Mouse (Mus musculus) neural tube, embryonic 11.5 days (tissue): ENCODE measurements around the gene Myo16. TPM values are rescaled to one million over a fixed set of nuclear protein-coding genes. Genes with fewer than 3 reads are reported as not detected.

Source experiments
- ATAC-seq: fragments of 200-750 bp; cut with Nextera tagmentation; 2 replicates; pipeline ENCODE4 v1.8.0; 2017; ENCODE audit warnings: moderate number of reproducible peaks, mild to moderate bottlenecking, moderate TSS enrichment, moderate library complexity; ENCODE audit not compliant: insufficient read depth, low FRiP score, low TSS enrichment
- DNase-seq: peaks from one replicate; pipeline ENCODE4 v3.0.0-alpha.2; 2015; ENCODE audit warnings: low spot score
- H3K27ac ChIP-seq: fragments of 300-500 bp; sonication (generic); 2 replicates; pipeline ENCODE4 v1.5.1; 2014; ENCODE audit warnings: low read depth, mild to moderate bottlenecking, low read length
- H3K27me3 ChIP-seq: fragments of 300-500 bp; sonication (generic); 2 replicates; pipeline ENCODE4 v1.6.1; 2014; ENCODE audit warnings: mild to moderate bottlenecking, low read length, mixed read lengths; ENCODE audit not compliant: control insufficient read depth, insufficient read depth
- H3K36me3 ChIP-seq: fragments of 300-500 bp; sonication (generic); 2 replicates; pipeline ENCODE4 v1.6.1; 2014; ENCODE audit warnings: mild to moderate bottlenecking, low read length, moderate library complexity, mixed read lengths; ENCODE audit not compliant: control insufficient read depth, insufficient read depth
- H3K4me1 ChIP-seq: fragments of 300-500 bp; sonication (generic); 2 replicates; pipeline ENCODE4 v1.6.1; 2014; ENCODE audit warnings: low read length, mixed read lengths; ENCODE audit not compliant: control insufficient read depth, insufficient read depth
- H3K4me2 ChIP-seq: fragments of 300-500 bp; sonication (generic); 2 replicates; pipeline ENCODE4 v1.6.1; 2014; ENCODE audit warnings: low read depth, mild to moderate bottlenecking, moderate library complexity
- H3K4me3 ChIP-seq: fragments of 300-500 bp; sonication (generic); 2 replicates; pipeline ENCODE4 v1.5.1; 2014; ENCODE audit warnings: low read depth, low read length
- H3K9ac ChIP-seq: fragments of 300-500 bp; sonication (generic); 2 replicates; pipeline ENCODE4 v1.6.1; 2014; ENCODE audit warnings: mild to moderate bottlenecking, low read length
- H3K9me3 ChIP-seq: fragments of 300-500 bp; sonication (generic); 2 replicates; pipeline ENCODE4 v1.6.1; 2016; ENCODE audit warnings: low read length; ENCODE audit not compliant: control insufficient read depth
- WGBS: fragments of 180-500 bp; shearing (Covaris S2); extraction: QIAGEN DNeasy Blood & Tissue Kit; methylation state at CpG from one replicate; pipeline ENCODE4 v1.1.7; 2014; 5-methylcytosine and 5-hydroxymethylcytosine counted together
- polyA plus RNA-seq: library from polyadenylated mRNA; unstranded; fragments of >200 nt; fragmentation: Nextera tagmentation; extraction: Ambion mirVana; gene quantifications from 2 replicates; pipeline ENCODE4 v1.2.1, GENCODE M21; 2014

Gene Myo16
- polyA plus RNA-seq, 1 experiment from 2014 or later = 2.5 TPM

DNA sequence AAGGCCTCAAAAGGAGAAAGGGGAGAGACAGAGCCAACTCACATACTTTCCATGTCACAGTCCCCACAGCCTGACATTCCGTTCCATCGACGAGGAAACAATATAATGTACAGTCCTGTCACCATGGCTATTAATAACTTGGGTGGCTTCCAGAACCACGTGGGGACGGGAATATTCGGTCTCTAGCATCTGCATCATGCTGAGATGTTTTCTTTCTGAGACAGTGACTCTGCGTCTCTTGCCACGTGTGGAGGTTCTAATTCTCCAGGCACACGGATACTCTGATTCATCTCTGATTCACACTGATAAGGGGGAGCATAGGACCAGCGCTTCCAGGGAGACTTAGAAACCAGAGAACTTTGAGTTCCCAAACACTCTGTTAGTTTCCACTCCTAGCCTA lies 492.8 kb downstream of the Myo16 start:
- DNase-seq (no peak), ATAC-seq (no peak)
- 66% methylated on average over 10 of the region's 10 CpGs for WGBS
- Histone ChIP-seq H3K4me3 (no peak overlapping the region), H3K4me2 (no peak overlapping the region), H3K36me3 (no peaks in the 10 kb centered on the region), H3K4me1 (no peaks in the 10 kb centered on the region), H3K9ac (no peak overlapping the region), H3K27me3 (no peaks in the 10 kb centered on the region), H3K27ac (no peak overlapping the region), H3K9me3 (no peaks in the 10 kb centered on the region)

- 86% methylated on average over 12 of the region's 12 CpGs for WGBS
Measured at GRCm38 (mm10) chr8:10651546-10652315, 498.0 kb downstream of the Myo16 start.

DNA sequence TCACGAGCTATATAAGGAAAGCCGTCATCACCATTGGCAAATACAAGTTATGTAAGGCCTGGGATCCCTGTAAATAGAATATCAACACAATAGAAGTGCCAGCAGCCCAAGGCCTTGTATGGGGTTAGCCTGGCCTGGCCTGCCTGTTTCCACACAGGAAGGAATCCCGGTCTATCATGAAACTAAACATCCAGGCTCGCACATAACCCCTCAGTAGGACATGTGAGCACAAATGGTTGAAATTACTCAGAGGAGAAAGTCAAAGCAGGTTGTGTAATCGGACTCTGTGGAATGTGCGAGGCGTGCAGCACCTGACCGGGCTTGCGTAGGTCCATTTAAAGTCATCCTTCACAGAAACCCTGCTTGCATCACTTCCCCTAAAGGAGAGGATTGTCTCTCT lies 499.6 kb downstream of the Myo16 start:
- DNase-seq (no peak), ATAC-seq (no peak)
- Histone ChIP-seq H3K4me1 (no peaks in the 10 kb centered on the region), H3K4me3 (no peak overlapping the region), H3K9ac (no peak overlapping the region), H3K27me3 (no peaks in the 10 kb centered on the region), H3K9me3 (no peaks in the 10 kb centered on the region), H3K36me3 (no peaks in the 10 kb centered on the region), H3K27ac (no peak overlapping the region), H3K4me2 (no peak overlapping the region)
- 79% methylated on average over 9 of the region's 9 CpGs for WGBS

More at GRCm38 (mm10) chr8:10651546-10652315, 498.0 kb downstream of the Myo16 start:
- H3K27ac ChIP-seq = no peak overlapping the region
- H3K4me2 ChIP-seq = no peak overlapping the region
- no peaks in the 10 kb centered on the region for H3K27me3 ChIP-seq
- DNase-seq = no peak
- no peak overlapping the region for H3K9ac ChIP-seq
- H3K4me3 ChIP-seq = no peak overlapping the region
- no peaks in the 10 kb centered on the region for H3K9me3 ChIP-seq
- ATAC-seq = no peak
- no peaks in the 10 kb centered on the region for H3K36me3 ChIP-seq
- H3K4me1 ChIP-seq = no peaks in the 10 kb centered on the region

DNA sequence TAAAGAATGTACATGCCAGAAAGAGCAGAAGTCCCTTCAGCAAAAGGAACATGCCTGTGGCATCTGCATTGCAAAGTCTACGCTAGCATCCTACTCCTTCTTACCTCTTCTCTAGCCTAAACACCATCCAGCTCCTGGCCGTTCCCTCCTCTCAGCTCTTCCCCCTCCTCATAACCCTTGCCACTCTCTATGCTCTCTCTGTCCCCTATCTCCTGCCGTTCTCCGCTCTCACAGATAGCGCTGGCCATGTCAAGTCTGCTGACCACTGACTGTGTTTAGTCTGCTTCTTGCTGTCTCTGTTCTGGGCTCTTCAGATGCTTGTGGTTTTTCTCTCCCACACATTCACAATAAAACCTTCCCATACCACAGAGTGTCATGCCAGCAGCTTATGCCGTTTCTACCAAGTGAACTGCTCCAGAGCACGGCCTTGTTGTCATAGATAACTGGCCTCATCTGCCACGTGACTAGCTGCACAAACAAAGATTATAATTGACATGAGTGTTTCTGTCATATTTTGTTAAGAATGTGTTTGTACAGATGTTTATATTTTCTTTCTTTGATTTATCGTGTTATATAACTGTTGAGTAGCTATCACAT lies 501.3 kb downstream of the Myo16 start:
- no peak overlapping the region for H3K9ac ChIP-seq
- H3K36me3 ChIP-seq = no peaks in the 10 kb centered on the region
- no peaks in the 10 kb centered on the region for H3K27me3 ChIP-seq
- H3K4me1 ChIP-seq = no peaks in the 10 kb centered on the region
- no peak for ATAC-seq
- no peak overlapping the region for H3K27ac ChIP-seq
- no peaks in the 10 kb centered on the region for H3K9me3 ChIP-seq
- H3K4me2 ChIP-seq = no peak overlapping the region
- no peak overlapping the region for H3K4me3 ChIP-seq
- DNase-seq = no peak
- 88% methylated on average over 9 of the region's 9 CpGs for WGBS

- DNase-seq = peak; percentile 44
- Histone ChIP-seq H3K27ac (no peak overlapping the region), H3K36me3 (no peaks in the 10 kb centered on the region), H3K4me3 (no peak overlapping the region), H3K9ac (no peak overlapping the region), H3K4me2 (no peak overlapping the region), H3K9me3 (no peaks in the 10 kb centered on the region), H3K27me3 (no peaks in the 10 kb centered on the region), H3K4me1 (peaks cover 11% of the 10 kb centered on the region)
- 13% methylated on average over 8 of the region's 8 CpGs for WGBS
- peak; percentile 67 for ATAC-seq
Measured at GRCm38 (mm10) chr8:10663770-10664470, 510.2 kb downstream of the Myo16 start.

- H3K9ac ChIP-seq = no peak overlapping the region
- peak; percentile 12 for DNase-seq
Measured at GRCm38 (mm10) chr8:10664861-10665543, 511.3 kb downstream of the Myo16 start.

GRCm38 (mm10) chr8:10665821-10666283 lies 512.1 kb downstream of the Myo16 start:
- no peaks in the 10 kb centered on the region for H3K36me3 ChIP-seq
- peaks cover 11% of the 10 kb centered on the region for H3K4me1 ChIP-seq
- no peak overlapping the region for H3K27ac ChIP-seq
- H3K4me3 ChIP-seq = no peak overlapping the region
- peak; percentile 14 for DNase-seq
- no peak for ATAC-seq
- H3K9me3 ChIP-seq = no peaks in the 10 kb centered on the region
- no peaks in the 10 kb centered on the region for H3K27me3 ChIP-seq
- 14% methylated on average over 4 of the region's 4 CpGs for WGBS
- no peak overlapping the region for H3K9ac ChIP-seq
- no peak overlapping the region for H3K4me2 ChIP-seq

More at GRCm38 (mm10) chr8:10664861-10665543, 511.3 kb downstream of the Myo16 start:
- Histone ChIP-seq H3K4me3 (no peak overlapping the region), H3K27ac (no peak overlapping the region), H3K4me1 (peaks cover 11% of the 10 kb centered on the region), H3K27me3 (no peaks in the 10 kb centered on the region), H3K4me2 (no peak overlapping the region), H3K36me3 (no peaks in the 10 kb centered on the region), H3K9me3 (no peaks in the 10 kb centered on the region)
- ATAC-seq = no peak
- WGBS = 14% methylated on average over 13 of the region's 13 CpGs

- Histone ChIP-seq H3K9ac (no peak overlapping the region), H3K9me3 (no peaks in the 10 kb centered on the region), H3K4me1 (no peaks in the 10 kb centered on the region), H3K4me3 (no peak overlapping the region), H3K27ac (no peak overlapping the region), H3K4me2 (no peak overlapping the region), H3K36me3 (no peaks in the 10 kb centered on the region), H3K27me3 (no peaks in the 10 kb centered on the region)
- 71% methylated on average over 2 of the region's 2 CpGs for WGBS
- no peak for ATAC-seq
- DNase-seq = no peak
Measured at GRCm38 (mm10) chr8:10671862-10672548, 518.3 kb downstream of the Myo16 start.
